Mouse (Mus musculus): ENCODE results near the gene Bcas3.

DNA sequence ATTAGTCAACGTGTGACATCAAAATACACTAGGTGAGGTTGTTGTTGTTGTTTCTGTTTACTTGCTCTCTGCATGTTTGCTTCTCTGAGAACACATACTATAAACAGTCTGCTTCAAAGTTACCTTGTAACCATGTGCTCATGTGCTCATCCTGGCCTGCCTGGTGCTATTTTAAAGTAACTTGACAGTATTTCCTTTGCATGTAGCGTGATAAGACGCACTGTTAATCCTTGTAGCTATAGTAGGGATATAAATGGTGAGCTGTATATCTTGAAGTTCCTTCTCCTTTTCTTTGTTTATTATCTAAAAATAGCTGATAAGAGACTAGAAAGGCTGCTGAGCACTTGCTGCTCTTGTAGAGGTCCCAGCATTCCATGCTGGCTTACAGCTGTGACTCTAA is 219.6 kb downstream of the Bcas3 start:
- TF ChIP-seq CTCF (IDR thresholded peaks at IDR 0.05; ENCODE audit: borderline replicate concordance, insufficient read depth, low read length) (no peak), POLR2A (IDR thresholded peaks at IDR 0.05; ENCODE audit: low read depth, low read length) (no peak)
